Mouse (Mus musculus) adrenal gland, postnatal 25 days (tissue): Measurements from ENCODE around the gene Stard10. TPM values are rescaled to one million over a fixed set of nuclear protein-coding genes. Genes with fewer than 3 reads are reported as not detected.

Experiments used
- DNase-seq: peaks from one replicate; pipeline ENCODE4 v3.0.0; 2021; ENCODE audit warnings: mixed read lengths
- total RNA-seq: library from RNA; stranded (reverse); gene quantifications from 2 replicates; pipeline ENCODE4 v1.2.3, GENCODE M21; 2021

Stard10 gene
- total RNA-seq, 1 experiment from 2014 or later = 19.8 TPM

- no peak for DNase-seq
These were observed 13.9 kb downstream of the Stard10 start for GRCm38 (mm10) chr7:101330841-101331173.

GRCm38 (mm10) chr7:101332045-101332831, 15.4 kb downstream of the Stard10 start:
- peak; percentile 33 for DNase-seq

- no peak for DNase-seq
These were observed 18.3 kb downstream of the Stard10 start for GRCm38 (mm10) chr7:101335228-101335627.

GRCm38 (mm10) chr7:101336686-101337085, 19.8 kb downstream of the Stard10 start:
- DNase-seq = no peak

- no peak for DNase-seq
These were observed 20.5 kb downstream of the Stard10 start for GRCm38 (mm10) chr7:101337401-101337800.

- DNase-seq = no peak
These were observed 24.5 kb downstream of the Stard10 start for GRCm38 (mm10) chr7:101341405-101341804.

- no peak for DNase-seq
These were observed 26.2 kb downstream of the Stard10 start for GRCm38 (mm10) chr7:101343135-101343534.

- no peak for DNase-seq
These were observed 28.0 kb downstream of the Stard10 start for GRCm38 (mm10) chr7:101344892-101345291.

GRCm38 (mm10) chr7:101346991-101347390, 30.1 kb downstream of the Stard10 start:
- no peak for DNase-seq

- DNase-seq = peak; percentile 72
These were observed 30.9 kb downstream of the Stard10 start, which contains the start of gene Arap1 for GRCm38 (mm10) chr7:101347767-101348270. Arap1 (plus strand) TSS chr7:101348067.

GRCm38 (mm10) chr7:101348312-101348711, 31.4 kb downstream of the Stard10 start:
- DNase-seq = no peak

GRCm38 (mm10) chr7:101349861-101350260, 33.0 kb downstream of the Stard10 start:
- DNase-seq = no peak

GRCm38 (mm10) chr7:101352404-101352803, 35.5 kb downstream of the Stard10 start:
- no peak for DNase-seq

GRCm38 (mm10) chr7:101354423-101354822, 37.5 kb downstream of the Stard10 start:
- DNase-seq = no peak

GRCm38 (mm10) chr7:101355551-101356100, 38.7 kb downstream of the Stard10 start:
- DNase-seq = no peak

GRCm38 (mm10) chr7:101356868-101357267, 40.0 kb downstream of the Stard10 start:
- no peak for DNase-seq

GRCm38 (mm10) chr7:101360406-101360805, 43.5 kb downstream of the Stard10 start:
- DNase-seq = no peak

- no peak for DNase-seq
These were observed 44.1 kb downstream of the Stard10 start for GRCm38 (mm10) chr7:101361021-101361420.

GRCm38 (mm10) chr7:101361767-101362166, 44.9 kb downstream of the Stard10 start:
- DNase-seq = no peak

GRCm38 (mm10) chr7:101362791-101363191, 45.9 kb downstream of the Stard10 start:
- DNase-seq = no peak

- no peak for DNase-seq
These were observed 47.0 kb downstream of the Stard10 start for GRCm38 (mm10) chr7:101363914-101364313.

GRCm38 (mm10) chr7:101367901-101368852, 51.3 kb downstream of the Stard10 start:
- no peak for DNase-seq

- DNase-seq = no peak
These were observed 52.8 kb downstream of the Stard10 start for GRCm38 (mm10) chr7:101369666-101370065.
